Mouse (Mus musculus) 3T3-L1 (cell line): Measurements from ENCODE around the gene Tcf15.

ENCODE experiments used
- DNase-seq: peaks from one replicate; pipeline ENCODE4 v3.0.0-alpha.2; 2015; ENCODE audit warnings: low read depth, low spot score

Tcf15 gene

GRCm38 (mm10) chr2:152143279-152144157 lies at the start of gene Tcf15:
Gene Tcf15 (plus strand): TSS chr2:152143561.
- DNase-seq: no peak

DNA sequence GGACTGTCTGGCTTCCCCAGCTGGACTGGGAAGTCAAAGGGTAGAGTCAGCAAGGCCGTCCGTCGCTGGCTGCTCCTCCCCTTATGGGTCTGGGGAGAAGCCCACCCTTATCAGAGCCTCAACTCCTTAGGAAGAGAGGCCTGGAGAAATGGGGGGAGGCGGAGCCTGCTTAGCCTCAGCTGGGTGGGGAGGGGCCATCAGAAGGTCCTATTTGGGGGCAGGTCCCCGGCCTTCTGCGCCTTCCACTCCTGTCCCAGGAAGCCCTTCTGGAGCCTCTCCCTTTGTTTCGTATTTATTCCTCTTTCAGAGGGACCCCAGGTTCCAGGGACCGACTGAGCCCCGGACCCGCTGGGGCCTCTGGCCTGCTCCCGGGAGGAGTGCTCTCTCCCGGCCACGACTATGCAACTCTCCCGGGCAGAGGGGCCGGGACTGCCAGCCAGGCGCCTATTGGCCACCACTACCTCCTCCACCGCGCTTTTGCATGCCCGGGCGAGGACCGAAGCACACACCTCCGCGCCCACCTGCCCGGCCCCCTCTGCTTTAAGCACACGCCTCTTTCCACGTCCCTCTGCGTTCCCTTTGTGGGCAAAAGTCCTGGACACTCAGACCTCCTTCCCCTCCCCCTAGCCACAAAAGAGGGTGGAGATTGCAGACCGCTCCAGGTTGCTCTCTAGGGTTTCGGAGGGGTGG lies 48.4 kb upstream of the Tcf15 start:
- DNase-seq: no peak

- DNase-seq: no peak
Measured at GRCm38 (mm10) chr2:152096922-152097321, 46.4 kb upstream of the Tcf15 start.

DNA sequence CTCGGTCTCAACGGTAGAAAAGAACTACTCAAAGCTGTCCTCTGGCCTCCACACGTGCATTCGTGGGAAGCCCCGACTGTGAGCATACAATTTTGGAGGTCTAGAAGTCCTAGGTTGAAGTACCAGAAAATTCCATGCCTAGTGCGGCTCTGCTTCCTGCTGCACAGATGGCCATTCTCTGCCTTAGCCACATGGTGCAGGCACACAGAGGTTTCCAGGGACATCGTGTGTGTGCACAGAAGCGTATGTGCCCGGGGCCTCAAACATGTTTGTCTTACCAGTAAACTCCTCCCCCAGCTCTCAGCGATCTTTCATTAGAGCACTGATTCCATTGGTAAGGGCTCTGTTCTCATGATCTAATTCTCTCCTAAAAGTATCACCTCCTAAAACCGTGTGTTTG lies 45.4 kb upstream of the Tcf15 start:
- DNase-seq: no peak

DNA sequence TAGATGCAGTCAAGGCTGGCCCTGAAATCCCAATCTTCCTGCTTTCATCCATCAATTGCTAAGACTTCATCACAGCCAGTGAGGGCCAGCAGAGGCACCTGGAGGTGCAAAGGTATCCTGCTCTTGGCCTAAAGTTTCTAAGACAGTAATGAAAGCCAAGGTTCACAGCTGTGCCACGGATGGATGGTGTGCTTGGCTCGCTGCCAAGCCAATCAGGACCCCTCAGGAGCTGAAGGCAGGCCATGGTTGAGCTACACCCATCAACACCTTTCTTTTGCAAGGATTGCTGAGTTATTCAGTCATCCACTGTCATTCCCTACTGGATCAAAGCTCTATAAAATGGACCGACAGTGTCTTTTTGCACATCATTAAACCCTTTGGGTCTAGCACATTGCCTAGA lies 43.8 kb upstream of the Tcf15 start:
- DNase-seq: no peak

GRCm38 (mm10) chr2:152101761-152102160 lies 41.6 kb upstream of the Tcf15 start:
- DNase-seq: no peak

GRCm38 (mm10) chr2:152102369-152102768 lies 41.0 kb upstream of the Tcf15 start:
- DNase-seq: no peak

- DNase-seq: peak; percentile 59
Measured at GRCm38 (mm10) chr2:152104711-152105317, 38.5 kb upstream of the Tcf15 start.

DNA sequence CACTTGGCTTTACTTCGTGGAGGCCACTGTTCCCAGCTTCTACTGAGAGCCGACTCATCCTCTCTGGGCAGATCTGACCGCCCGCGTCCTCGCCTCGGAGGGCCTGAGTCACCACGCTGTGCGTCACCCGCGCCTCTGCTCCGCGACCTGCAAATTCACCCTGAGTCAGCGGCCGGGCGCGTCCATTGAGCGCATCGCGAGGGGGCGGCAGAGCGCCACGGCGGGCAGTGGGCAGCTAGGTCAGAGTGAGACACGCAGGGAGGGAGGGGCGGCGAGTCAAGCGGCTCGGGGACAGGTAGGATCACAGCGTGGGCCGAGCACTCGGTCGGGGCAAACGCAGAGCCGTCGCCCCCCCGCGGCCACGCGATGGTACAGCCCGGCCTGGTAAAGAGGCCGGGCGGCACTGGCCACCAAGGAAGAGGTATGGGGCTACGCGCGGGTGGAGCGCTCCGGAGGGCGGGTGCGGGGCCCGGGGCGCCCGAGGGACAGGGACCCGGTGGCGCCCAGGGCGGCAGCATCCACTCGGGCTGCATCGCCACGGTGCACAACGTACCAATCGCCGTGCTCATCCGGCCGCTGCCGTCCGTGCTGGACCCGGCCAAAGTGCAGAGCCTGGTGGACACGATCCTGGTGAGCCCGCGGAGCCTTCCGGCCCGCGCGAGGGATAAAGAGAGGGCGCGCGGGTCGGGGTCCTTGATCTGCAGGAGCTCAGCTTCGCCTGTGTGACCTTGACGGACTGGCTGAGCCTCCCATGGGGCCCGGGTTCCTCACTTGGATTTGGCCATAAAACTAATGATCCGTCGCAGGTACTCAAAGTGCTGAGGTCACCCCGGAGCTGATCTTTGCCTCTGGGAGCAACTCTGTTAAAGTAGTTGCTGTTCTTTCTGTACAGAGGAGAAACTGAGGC lies 37.8 kb upstream of the Tcf15 start, which contains the start of gene Srxn1:
TSS of gene Srxn1 (plus strand) at position 199 of the 907 bp plus-strand sequence.
- peak; percentile 95 for DNase-seq

DNA sequence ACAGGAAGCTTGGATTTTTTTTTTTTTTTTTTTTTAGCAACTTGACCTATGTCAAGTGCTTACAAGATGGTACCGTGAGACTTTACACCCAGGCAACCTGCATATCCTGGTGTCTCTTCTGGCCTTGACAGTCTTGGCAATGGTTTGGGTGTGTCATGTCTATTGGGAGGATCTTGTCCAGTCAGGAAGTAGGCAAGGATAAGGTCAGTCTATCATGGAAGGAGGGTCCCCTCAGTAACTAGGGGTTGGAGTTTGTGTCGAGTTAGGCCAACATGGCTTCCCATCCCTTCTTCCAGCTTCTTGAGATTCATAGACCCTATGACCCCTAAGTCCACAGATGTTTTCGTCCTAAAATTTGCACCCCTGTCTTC lies 37.2 kb upstream of the Tcf15 start:
- peak; percentile 52 for DNase-seq

GRCm38 (mm10) chr2:152106597-152106996 lies 36.8 kb upstream of the Tcf15 start:
- DNase-seq: no peak

DNA sequence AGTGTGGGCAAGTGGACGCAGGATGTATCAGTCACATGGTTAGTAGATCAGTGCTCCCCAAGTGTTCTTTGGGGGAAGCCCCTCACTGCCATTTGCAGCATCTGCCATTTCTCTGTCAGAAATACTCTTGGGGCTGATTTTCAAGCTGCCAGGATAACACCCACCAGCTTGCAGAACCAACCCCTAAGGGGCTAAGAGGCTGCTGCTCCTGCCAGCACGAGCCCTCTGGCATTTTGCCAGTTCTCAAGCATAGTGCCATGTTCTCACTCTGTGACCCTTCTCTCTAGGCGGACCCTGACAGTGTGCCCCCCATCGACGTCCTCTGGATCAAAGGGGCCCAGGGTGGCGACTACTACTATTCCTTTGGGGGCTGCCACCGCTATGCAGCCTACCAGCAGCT lies 34.7 kb upstream of the Tcf15 start:
- DNase-seq: no peak

DNA sequence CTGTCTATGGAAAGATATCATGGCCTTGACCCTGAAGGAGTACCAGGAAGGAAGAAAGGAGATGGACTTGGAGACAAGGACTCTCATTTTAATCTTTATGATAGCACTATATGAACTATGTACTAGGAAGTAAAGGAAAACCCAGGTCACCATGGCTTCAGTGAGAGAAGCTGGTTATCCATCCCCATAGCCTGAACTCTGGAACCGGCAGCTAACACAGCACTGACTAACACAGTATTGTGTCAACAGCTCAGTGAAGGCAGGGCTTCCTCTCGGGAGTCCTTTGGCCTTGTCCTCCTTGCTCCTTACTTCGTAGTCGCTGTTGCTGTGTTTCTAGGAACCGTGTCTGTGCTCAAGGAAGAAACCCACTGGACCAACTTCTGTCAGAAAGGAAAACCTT lies 34.0 kb upstream of the Tcf15 start:
- no peak for DNase-seq

GRCm38 (mm10) chr2:152111311-152111710 lies 32.0 kb upstream of the Tcf15 start:
- no peak for DNase-seq

GRCm38 (mm10) chr2:152111920-152112319 lies 31.4 kb upstream of the Tcf15 start:
- peak; percentile 92 for DNase-seq

- DNase-seq: no peak
Measured at GRCm38 (mm10) chr2:152112490-152112889, 30.9 kb upstream of the Tcf15 start.

DNA sequence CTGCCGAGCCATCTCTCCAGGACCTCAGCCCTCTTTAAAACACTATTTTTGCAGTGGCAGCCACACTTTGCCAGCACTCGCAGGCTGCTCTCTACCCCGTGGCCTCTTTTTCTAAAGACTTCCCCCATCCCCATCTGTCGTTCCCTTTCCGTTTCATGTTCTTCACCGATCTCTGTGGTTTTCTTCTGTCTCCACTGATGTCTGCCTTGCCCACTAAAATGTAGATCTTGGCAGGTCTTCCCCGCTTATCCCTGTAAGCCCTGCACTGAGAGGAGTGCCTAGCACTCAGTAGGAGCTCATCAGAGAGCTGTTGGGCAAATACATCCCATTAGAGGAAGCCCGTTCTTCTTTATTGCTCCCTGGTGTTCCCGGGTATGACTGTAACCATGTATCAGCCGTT lies 30.4 kb upstream of the Tcf15 start:
- DNase-seq: no peak

- no peak for DNase-seq
Measured at GRCm38 (mm10) chr2:152114057-152114975, 29.0 kb upstream of the Tcf15 start.

- no peak for DNase-seq
Measured at GRCm38 (mm10) chr2:152117694-152118093, 25.7 kb upstream of the Tcf15 start.

DNA sequence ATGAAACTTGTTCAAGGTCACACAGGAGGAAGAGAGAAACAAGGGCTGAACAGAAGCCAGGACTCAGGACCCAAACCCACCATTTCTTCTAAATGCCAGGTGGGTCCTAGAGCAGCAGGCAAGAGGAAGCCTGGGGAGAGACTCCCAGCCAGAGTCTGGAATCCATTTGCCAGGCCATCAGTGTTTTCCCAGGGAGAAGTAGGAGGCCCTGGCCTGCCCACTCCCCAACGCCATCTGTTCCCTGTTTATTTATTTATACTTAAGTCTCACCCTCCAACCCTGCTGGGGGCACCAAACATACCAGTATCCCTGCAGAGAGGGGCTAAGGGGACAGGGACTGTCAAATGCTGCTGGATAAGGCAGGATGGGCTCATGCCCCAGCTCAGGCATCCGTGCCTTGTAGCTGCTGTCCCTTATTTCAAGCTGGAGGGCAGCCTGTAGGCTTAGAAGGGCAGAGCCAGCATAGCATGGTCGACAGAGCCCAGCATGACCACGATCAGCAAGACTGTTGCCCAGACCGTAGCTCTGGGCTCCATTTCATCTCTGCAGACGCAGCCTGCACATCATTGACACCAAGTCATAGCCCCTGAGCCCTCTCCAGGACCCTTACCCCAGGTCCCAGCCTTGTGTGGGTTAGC lies 24.0 kb upstream of the Tcf15 start:
- DNase-seq: no peak
